Mouse (Mus musculus): Measurements from ENCODE around the gene Tyw5. TPM values are rescaled to one million over a fixed set of nuclear protein-coding genes. Genes with fewer than 3 reads are reported as not detected.
A peak's percentile ranks its signal among the peaks of the same experiment; 100 is the strongest.

Gene Tyw5
- polyA plus RNA-seq, 1 experiment from 2014 or later: 23.6 TPM

GRCm38 (mm10) chr1:57413397-57413796 lies 6.5 kb upstream of the Tyw5 start:
- 90% methylated on average over 2 of the region's 2 CpGs for WGBS
- Histone ChIP-seq H3K4me2 (replicated peaks) (no peak overlapping the region), H3K4me1 (peaks cover 9% of the 10 kb centered on the region), H3K27ac (replicated peaks) (no peak overlapping the region), H3K9me3 (no peaks in the 10 kb centered on the region), H3K27me3 (no peaks in the 10 kb centered on the region), H3K36me3 (peaks cover 47% of the 10 kb centered on the region), H3K4me3 (no peak overlapping the region), H3K9ac (replicated peaks) (no peak overlapping the region)
- ATAC-seq (replicated peaks): no peak

- no peak for ATAC-seq (replicated peaks)
- Histone ChIP-seq H3K27me3 (no peaks in the 10 kb centered on the region), H3K9me3 (no peaks in the 10 kb centered on the region), H3K9ac (replicated peaks) (no peak overlapping the region), H3K4me2 (replicated peaks) (no peak overlapping the region; the same call in 1 of the 2 replicates), H3K27ac (replicated peaks) (no peak overlapping the region), H3K4me1 (peaks cover 35% of the 10 kb centered on the region), H3K4me3 (no peak overlapping the region), H3K36me3 (peaks cover 23% of the 10 kb centered on the region)
- WGBS: 95% methylated on average over 2 of the region's 2 CpGs
These were observed 2.1 kb upstream of the Tyw5 start for GRCm38 (mm10) chr1:57408994-57409393.

GRCm38 (mm10) chr1:57402116-57402515 lies 4.8 kb downstream of the Tyw5 start:
- H3K27ac ChIP-seq (replicated peaks): no peak overlapping the region
- WGBS: 80% methylated on average over 5 of the region's 5 CpGs
- H3K9me3 ChIP-seq: no peaks in the 10 kb centered on the region
- no peak overlapping the region for H3K4me2 ChIP-seq (replicated peaks)
- H3K9ac ChIP-seq (replicated peaks): no peak overlapping the region
- no peaks in the 10 kb centered on the region for H3K27me3 ChIP-seq
- ATAC-seq (replicated peaks): no peak
- peaks cover 6% of the 10 kb centered on the region for H3K36me3 ChIP-seq
- H3K4me3 ChIP-seq: no peak overlapping the region
- peaks cover 14% of the 10 kb centered on the region for H3K4me1 ChIP-seq

GRCm38 (mm10) chr1:57400877-57401276 lies 6.0 kb downstream of the Tyw5 start:
- ATAC-seq (replicated peaks): no peak

GRCm38 (mm10) chr1:57400321-57400720 lies 6.6 kb downstream of the Tyw5 start:
- Histone ChIP-seq H3K36me3 (peaks cover 18% of the 10 kb centered on the region), H3K4me2 (replicated peaks) (no peak overlapping the region), H3K4me3 (no peak overlapping the region), H3K9ac (replicated peaks) (no peak overlapping the region), H3K4me1 (peaks cover 7% of the 10 kb centered on the region), H3K27me3 (no peaks in the 10 kb centered on the region), H3K27ac (replicated peaks) (no peak overlapping the region), H3K9me3 (no peaks in the 10 kb centered on the region)
- 87% methylated on average over 2 of the region's 2 CpGs for WGBS
- no peak for ATAC-seq (replicated peaks)

More at GRCm38 (mm10) chr1:57400877-57401276, 6.0 kb downstream of the Tyw5 start:
- H3K4me3 ChIP-seq: no peak overlapping the region
- WGBS: 94% methylated on average over 2 of the region's 2 CpGs
- no peaks in the 10 kb centered on the region for H3K9me3 ChIP-seq
- H3K36me3 ChIP-seq: peaks cover 15% of the 10 kb centered on the region
- no peak overlapping the region for H3K9ac ChIP-seq (replicated peaks)
- no peaks in the 10 kb centered on the region for H3K27me3 ChIP-seq
- no peak overlapping the region for H3K4me2 ChIP-seq (replicated peaks)
- no peak overlapping the region for H3K27ac ChIP-seq (replicated peaks)
- peaks cover 13% of the 10 kb centered on the region for H3K4me1 ChIP-seq

GRCm38 (mm10) chr1:57394051-57394450 lies 12.8 kb downstream of the Tyw5 start:
- ATAC-seq (replicated peaks): no peak
- H3K4me1 ChIP-seq: peaks cover under 1% of the 10 kb centered on the region; the same call in 1 of the 2 replicates
- no peak overlapping the region for H3K4me3 ChIP-seq
- WGBS: 64% methylated on average over 3 of the region's 3 CpGs
- H3K36me3 ChIP-seq: peaks cover 33% of the 10 kb centered on the region
- no peak overlapping the region for H3K27ac ChIP-seq (replicated peaks)
- H3K9me3 ChIP-seq: no peaks in the 10 kb centered on the region
- no peak overlapping the region for H3K4me2 ChIP-seq (replicated peaks)
- no peak overlapping the region for H3K9ac ChIP-seq (replicated peaks)
- no peaks in the 10 kb centered on the region for H3K27me3 ChIP-seq

- Histone ChIP-seq H3K27ac (replicated peaks) (no peak overlapping the region), H3K27me3 (no peaks in the 10 kb centered on the region), H3K4me1 (peaks cover 14% of the 10 kb centered on the region), H3K4me3 (no peak overlapping the region), H3K36me3 (peaks cover 33% of the 10 kb centered on the region), H3K9ac (replicated peaks) (no peak overlapping the region), H3K9me3 (no peaks in the 10 kb centered on the region), H3K4me2 (replicated peaks) (no peak overlapping the region)
- ATAC-seq (replicated peaks): no peak
- 84% methylated on average over 4 of the region's 4 CpGs for WGBS
These were observed 14.5 kb downstream of the Tyw5 start for GRCm38 (mm10) chr1:57392417-57392816.

GRCm38 (mm10) chr1:57390993-57391790 lies 15.7 kb downstream of the Tyw5 start:
- Histone ChIP-seq H3K27ac (replicated peaks) (no peak overlapping the region), H3K4me3 (no peak overlapping the region), H3K9ac (replicated peaks) (no peak overlapping the region), H3K27me3 (no peaks in the 10 kb centered on the region), H3K4me1 (peaks cover 24% of the 10 kb centered on the region), H3K36me3 (peaks cover 24% of the 10 kb centered on the region), H3K4me2 (replicated peaks) (no peak overlapping the region), H3K9me3 (no peaks in the 10 kb centered on the region)
- 95% methylated on average over 4 of the region's 4 CpGs for WGBS
- ATAC-seq (replicated peaks): no peak

- 67% methylated on average over 8 of the region's 8 CpGs for WGBS
- Histone ChIP-seq H3K27ac (replicated peaks) (peak overlapping the region; percentile 59), H3K4me1 (peaks cover 32% of the 10 kb centered on the region), H3K27me3 (no peaks in the 10 kb centered on the region), H3K4me2 (replicated peaks) (no peak overlapping the region), H3K9ac (replicated peaks) (no peak overlapping the region), H3K4me3 (no peak overlapping the region), H3K36me3 (peaks cover 15% of the 10 kb centered on the region; the same call in 1 of the 2 replicates), H3K9me3 (no peaks in the 10 kb centered on the region)
- peak; percentile 62; the same call in 1 of the 2 replicates for ATAC-seq (replicated peaks)
These were observed 18.3 kb downstream of the Tyw5 start for GRCm38 (mm10) chr1:57388402-57389155.

GRCm38 (mm10) chr1:57387876-57388275 lies 19.0 kb downstream of the Tyw5 start:
- Histone ChIP-seq H3K4me2 (replicated peaks) (no peak overlapping the region), H3K36me3 (peaks cover 8% of the 10 kb centered on the region; the same call in 1 of the 2 replicates), H3K9me3 (no peaks in the 10 kb centered on the region), H3K27me3 (no peaks in the 10 kb centered on the region), H3K9ac (replicated peaks) (no peak overlapping the region), H3K27ac (replicated peaks) (peak overlapping the region; percentile 69), H3K4me1 (peaks cover 32% of the 10 kb centered on the region), H3K4me3 (no peak overlapping the region)
- ATAC-seq (replicated peaks): peak; percentile 87
- WGBS: 20% methylated on average over 2 of the region's 2 CpGs

GRCm38 (mm10) chr1:57386519-57386918 lies 20.4 kb downstream of the Tyw5 start:
- Histone ChIP-seq H3K27ac (replicated peaks) (peak overlapping the region; percentile 34; the same call in 1 of the 2 replicates), H3K36me3 (0 out of 2 replicates have a peak, but pooled peaks cover 3% of the 10 kb centered on the region), H3K4me1 (peaks cover 32% of the 10 kb centered on the region), H3K4me2 (replicated peaks) (no peak overlapping the region), H3K9me3 (no peaks in the 10 kb centered on the region), H3K9ac (replicated peaks) (no peak overlapping the region), H3K27me3 (no peaks in the 10 kb centered on the region), H3K4me3 (no peak overlapping the region)
- ATAC-seq (replicated peaks): no peak

All from forebrain, embryonic 15.5 days (tissue).